Mouse (Mus musculus) left cerebral cortex, adult 8-10 months (tissue): Measurements from ENCODE around the gene Vmn2r3. TPM values are rescaled to one million over a fixed set of nuclear protein-coding genes. Genes with fewer than 3 reads are reported as not detected.
"Not testable (repeated sequence)": the region's sequence is repeated elsewhere in the genome, so short reads cannot be mapped to it uniquely, and the experiment has no call there.

Experiments
- DNase-seq, 2 experiments: peaks; one replicate each; pipeline ENCODE4 v3.0.0; 2022; ENCODE audit warnings: low spot score in 2 of 2
- total RNA-seq, 4 experiments: library from RNA; stranded (reverse); gene quantifications; 2 replicates each; pipeline ENCODE4 v1.2.4; 2022

The Vmn2r3 gene
- total RNA-seq: not detected

GRCm38 (mm10) chr3:64289609-64290008, at the start of gene Vmn2r3:
TSS of gene Vmn2r3 (minus strand) at chr3:64289709.
- DNase-seq: no peak

DNA sequence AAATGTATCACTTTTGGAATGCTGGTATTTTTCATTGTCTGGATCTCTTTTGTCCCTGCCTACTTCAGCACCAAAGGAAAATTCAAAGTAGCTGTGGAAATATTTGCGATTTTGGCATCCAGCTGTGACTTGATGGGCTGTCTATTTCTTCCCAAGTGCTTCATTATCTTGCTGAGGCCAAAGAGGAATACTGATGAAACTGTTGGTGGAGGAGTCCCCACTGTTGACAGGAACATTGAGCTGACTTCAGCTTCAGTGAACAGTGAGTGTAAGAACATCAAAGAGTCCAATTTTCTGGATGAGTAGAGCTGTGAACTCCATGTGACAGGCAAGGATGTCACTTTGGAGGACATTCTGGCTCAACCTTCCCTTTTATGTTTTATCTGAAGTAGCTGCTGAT, 43.0 kb upstream of the Vmn2r3 start:
- no peak for DNase-seq

DNA sequence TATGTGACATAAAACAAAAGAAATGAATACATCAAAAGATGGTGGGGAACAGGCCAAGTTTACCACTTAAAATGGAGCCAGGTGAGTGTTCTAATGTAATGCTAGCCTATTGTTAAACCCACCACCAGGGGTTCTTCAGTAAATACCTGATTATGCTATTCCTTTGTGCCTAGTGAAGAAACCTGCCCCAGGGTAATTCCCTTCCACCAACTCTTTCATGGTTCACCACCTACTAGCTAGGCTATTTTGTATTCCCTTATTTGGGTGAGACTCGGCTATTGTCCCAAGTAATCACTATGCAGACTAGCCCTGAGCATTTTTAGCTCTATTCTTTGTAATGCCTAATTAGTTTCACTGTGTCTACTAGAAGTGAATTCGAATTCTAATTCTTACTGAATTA, 32.3 kb upstream of the Vmn2r3 start:
- no peak for DNase-seq

DNA sequence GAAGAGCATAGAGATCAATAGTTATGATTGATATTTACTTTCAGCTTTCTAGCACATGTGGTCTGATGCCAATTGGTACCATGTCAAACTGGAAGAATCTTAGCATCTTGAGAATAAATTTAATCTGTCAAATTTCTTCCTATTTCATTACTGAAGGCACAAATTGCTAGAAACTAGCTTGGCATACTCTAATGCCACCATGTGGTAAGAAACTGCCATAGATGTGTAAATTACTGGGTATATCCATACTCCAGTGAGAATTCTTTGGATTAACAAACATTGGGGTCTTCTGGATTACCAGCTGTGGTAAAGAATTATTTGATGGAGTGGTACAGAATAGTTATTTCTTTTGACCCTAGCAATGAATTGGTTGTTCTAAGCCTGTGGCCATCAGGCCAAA, 17.3 kb upstream of the Vmn2r3 start:
- DNase-seq: no peak

DNA sequence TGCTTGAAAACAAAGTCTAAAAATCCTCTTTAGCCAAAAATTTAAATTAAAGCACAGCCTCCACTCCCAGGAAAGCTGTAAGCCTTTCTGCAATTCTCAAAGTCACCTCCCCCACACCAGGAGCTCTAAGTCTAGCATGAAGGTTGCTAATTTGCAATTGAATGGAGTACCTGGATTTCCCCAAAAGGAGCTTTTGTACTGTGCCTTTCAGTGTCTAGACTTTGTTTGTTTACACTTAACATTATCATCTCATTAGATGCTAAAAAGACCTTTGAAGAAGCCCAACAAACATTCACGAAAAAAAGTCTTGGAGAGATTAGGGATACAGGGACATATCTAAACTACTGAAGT, 23.8 kb downstream of the Vmn2r3 start:
- DNase-seq: no peak

DNA sequence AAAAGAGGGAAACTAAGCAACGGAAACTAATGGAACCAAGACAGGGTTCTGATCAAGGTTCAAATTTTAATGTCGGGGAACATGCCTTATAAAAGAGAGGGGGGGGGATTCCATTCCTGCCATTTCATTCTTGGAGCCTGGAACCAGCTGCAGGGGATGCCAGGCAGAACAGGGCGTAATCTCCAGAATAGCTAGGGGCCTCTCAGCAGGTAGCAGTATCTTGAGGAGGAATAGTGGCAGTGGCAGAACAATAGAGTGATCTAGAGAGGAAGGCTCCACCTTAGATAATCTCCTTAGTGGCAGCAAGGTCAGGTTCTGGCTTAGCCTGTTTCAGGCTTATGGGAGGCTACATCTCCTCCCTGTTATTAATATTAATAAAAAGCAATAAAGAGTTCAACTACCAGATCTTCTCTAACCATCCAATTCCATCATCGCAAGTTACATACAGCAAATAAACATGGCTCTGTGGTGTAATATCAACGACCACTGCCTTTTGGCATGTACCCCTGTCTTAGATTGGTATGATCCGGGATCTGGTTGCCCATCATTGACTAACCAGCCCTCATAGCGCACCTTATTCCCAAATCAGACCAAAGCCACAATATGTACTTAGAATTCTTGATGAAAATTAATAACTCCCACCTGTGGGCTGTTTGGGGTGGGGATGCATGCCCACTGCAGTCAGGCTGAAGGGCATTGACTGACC, 24.3 kb downstream of the Vmn2r3 start:
- DNase-seq: not testable (repeated sequence)

GRCm38 (mm10) chr3:64259582-64259981, 29.9 kb downstream of the Vmn2r3 start:
- no peak for DNase-seq

GRCm38 (mm10) chr3:64251646-64252045, 37.9 kb downstream of the Vmn2r3 start:
- DNase-seq: no peak

DNA sequence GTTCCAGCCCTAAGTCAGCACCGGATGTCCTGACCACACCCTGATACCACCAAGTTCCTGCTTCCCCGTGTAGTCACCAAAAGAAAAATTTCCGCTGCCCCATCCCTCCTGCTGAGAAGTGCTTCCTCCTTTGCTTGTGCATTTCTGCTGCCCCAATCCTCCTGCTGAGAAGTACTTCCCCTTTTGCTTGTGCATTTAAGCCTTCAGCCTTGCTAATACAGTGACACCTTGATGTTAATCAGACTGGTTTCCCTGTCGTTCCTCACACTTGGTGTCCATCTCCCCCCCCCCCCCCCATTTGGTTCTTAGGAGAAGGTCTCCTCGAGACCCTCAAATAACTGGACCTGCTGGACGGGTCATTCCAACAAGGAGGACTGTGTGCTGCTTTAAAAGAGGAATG, 39.0 kb downstream of the Vmn2r3 start:
- not testable (repeated sequence) for DNase-seq

DNA sequence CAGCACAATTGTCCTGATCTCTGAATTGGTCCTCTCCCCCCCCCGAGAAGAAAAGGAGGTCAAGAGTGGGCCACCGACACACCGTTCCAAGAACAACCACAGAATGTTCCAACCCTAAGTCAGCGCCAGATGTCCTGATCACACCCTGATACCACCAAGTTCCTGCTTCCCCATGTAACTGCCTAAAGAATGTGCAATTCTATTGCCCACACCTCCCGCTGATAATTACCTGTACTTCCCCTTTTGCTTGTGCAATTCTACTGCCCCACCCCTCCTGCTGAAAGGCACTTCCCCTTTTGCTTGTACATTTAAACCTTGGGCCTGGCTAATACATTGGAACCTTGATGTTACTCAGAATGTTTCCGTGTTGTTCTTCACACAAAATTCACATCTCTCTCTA, 54.0 kb downstream of the Vmn2r3 start:
- DNase-seq: not testable (repeated sequence)

DNA sequence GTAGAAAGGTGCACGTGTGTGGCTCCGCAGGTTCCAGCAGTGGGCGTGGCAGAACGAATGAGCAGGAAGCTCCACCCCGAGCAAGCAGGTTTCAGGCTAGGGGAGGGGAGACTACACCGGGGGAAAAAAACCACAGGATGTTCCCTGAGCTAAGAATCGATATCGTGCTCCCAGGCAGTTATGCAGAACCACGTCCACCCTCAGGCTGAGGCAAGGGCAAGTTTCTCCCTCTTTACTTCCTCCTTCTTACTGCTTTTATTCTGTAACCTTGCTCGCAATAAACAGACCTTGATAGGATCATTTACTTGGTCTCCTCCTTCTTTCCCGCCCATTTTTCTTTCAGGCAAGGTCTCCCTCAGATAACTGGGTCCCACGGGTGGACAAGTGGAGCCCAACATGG, 55.9 kb downstream of the Vmn2r3 start:
- not testable (repeated sequence) for DNase-seq

DNA sequence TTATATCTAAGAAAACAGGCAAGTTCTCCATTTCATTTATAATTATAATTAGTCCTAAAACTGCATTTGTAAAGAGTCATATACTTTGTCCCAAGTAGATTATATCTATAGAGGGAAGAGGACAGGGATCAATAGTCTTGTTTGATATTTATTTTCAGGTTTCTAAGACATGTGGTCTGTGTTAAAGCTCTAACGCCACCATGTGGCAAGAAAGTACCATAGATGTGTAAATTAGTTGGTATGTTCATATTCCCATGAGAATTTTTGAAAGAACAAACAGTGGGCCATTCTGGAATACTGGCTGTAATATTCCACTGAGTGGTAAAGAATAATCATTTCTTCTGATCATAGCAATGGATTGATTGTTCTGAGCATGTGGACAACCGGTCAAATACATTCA, 62.3 kb downstream of the Vmn2r3 start:
- DNase-seq: no peak

Other genes starting within 250 kb of the Vmn2r3 start
- 1 to 10 TPM in 1 of 4 experiments, under 1 TPM in 3; 0.48 to 1.0 (median 0.73) TPM for gene Vmn2r1, start 208.2 kb downstream of the Vmn2r3 start, total RNA-seq
- gene Vmn2r2, start 147.8 kb downstream of the Vmn2r3 start, total RNA-seq: not detected
- gene Vmn2r4, start 125.7 kb upstream of the Vmn2r3 start, total RNA-seq: not detected
- not detected for gene Vmn2r5, start 220.1 kb upstream of the Vmn2r3 start, total RNA-seq